Mouse (Mus musculus) liver, embryonic 14.5 days (tissue): ENCODE results near the gene Lsm7.

Experiments
- CTCF ChIP-seq: IDR thresholded peaks from 2 replicates; pipeline ENCODE4 v1.5.1; 2016; ENCODE audit warnings: antibody characterized with exemption, low read depth, control low read depth
- EP300 ChIP-seq: IDR thresholded peaks from 2 replicates; pipeline ENCODE4 v1.6.1; 2016; ENCODE audit warnings: antibody characterized with exemption, low read depth

- no peak for TF ChIP-seq CTCF
- no peak for TF ChIP-seq EP300
Observed at GRCm38 (mm10) chr10:80819406-80819805, 35.6 kb downstream of the Lsm7 start.
